Mouse (Mus musculus): ENCODE data around the gene Pard3.

Pard3 gene

GRCm38 (mm10) chr8:127592648-127593574, 529.2 kb downstream of the Pard3 start:
- no peak for DNase-seq (ENCODE audit: low spot score in 2 of 2)

- DNase-seq (ENCODE audit: low spot score in 2 of 2), result no peak
These were observed 536.9 kb downstream of the Pard3 start for GRCm38 (mm10) chr8:127600641-127601040.

DNA sequence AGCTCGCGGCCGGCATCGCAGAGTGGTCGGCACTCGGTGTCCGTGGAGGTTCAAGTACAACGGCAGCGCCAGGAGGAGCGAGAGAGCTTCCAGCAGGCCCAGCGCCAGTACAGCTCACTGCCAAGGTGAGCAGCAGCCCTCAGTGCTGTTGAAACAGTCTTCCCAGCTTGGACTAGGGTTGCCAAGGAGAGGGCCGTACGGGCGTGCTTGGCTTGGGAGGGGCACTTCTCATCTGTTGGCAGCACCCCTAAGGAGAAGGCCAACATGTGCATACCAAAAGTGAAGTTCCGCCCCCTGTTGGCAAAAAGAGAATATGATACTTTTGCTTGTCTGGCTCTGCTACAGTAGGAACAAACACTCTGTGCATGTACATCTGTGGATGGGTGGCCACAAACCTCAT, 539.4 kb downstream of the Pard3 start:
- no peak for DNase-seq (ENCODE audit: low spot score in 2 of 2)

DNA sequence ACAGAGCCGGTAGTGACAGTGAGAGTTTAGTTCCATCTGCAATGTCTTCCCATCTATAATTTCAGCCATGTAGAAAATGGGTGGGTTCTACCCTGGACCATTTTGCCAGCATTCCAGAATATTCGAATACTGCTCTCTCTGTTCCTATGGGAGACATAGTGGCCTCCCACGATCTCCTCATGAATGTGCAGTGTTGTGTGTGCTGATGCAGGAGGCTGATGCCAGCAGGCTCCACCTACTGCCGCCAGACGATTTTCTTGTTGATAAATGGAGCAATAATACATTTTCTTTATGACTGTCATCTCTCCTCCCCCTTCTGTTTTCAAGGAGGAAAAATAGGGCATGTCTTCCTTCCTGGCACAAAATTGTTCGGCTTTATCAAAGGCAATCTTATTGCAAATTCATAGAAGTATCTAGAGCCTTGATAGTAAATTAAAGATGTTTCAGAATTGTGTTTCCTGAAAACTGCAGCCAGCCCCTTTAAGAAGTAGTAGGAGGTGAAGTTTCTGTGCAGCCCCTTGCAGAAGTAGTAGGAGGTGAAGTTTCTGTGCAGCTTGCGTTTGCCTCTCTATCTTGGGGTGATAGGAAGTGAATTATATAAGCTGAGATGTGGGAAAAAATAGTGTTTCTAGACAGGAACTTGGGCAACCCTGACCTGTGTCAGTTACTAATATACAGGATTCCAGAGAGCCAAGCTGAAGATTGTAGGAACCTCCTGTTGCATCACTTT, 545.0 kb downstream of the Pard3 start:
- no peak for DNase-seq (ENCODE audit: low spot score in 2 of 2)

- DNase-seq (ENCODE audit: low spot score in 2 of 2), result no peak
These were observed 545.6 kb downstream of the Pard3 start for GRCm38 (mm10) chr8:127609316-127609715.

- DNase-seq (ENCODE audit: low spot score in 2 of 2), result peak in 1 of 2 experiments; percentile 54
These were observed 550.5 kb downstream of the Pard3 start for GRCm38 (mm10) chr8:127614206-127614605.

- no peak for DNase-seq (ENCODE audit: low spot score in 2 of 2)
These were observed 553.0 kb downstream of the Pard3 start for GRCm38 (mm10) chr8:127616681-127617080.

- no peak for DNase-seq (ENCODE audit: low spot score in 2 of 2)
These were observed 558.4 kb downstream of the Pard3 start for GRCm38 (mm10) chr8:127622137-127622536.

- DNase-seq (ENCODE audit: low spot score in 2 of 2), result no peak
These were observed 574.8 kb downstream of the Pard3 start for GRCm38 (mm10) chr8:127638232-127639087.

GRCm38 (mm10) chr8:127639088-127639453, 575.4 kb downstream of the Pard3 start:
- no peak for DNase-seq (ENCODE audit: low spot score in 2 of 2)

DNA sequence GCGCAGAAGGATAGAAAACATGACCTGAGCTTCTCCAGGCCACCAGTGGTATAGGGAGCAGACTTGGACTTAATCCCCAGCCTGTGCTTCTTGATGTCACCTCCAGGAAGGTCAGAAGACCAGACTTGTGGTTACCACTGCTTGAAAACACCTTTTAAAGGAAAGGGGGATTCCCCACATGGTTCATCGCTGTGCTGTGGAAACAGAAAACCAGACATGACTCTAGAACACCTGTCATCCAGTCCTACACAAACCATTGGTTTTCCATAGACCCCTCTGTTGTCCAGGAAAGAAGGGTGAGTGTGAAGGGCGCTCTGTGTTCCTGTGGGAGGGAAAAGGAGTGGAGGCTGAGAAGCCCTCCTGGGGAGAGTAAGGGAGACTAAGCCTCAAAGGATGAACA, 591.9 kb downstream of the Pard3 start:
- DNase-seq (ENCODE audit: low spot score in 2 of 2), result no peak
